Mouse (Mus musculus) liver, adult 2 months (tissue): Measurements from ENCODE around the gene Snhg11. TPM values are rescaled to one million over a fixed set of nuclear protein-coding genes. Genes with fewer than 3 reads are reported as not detected.

Source experiments
- DNase-seq: peaks from one replicate; pipeline ENCODE4 v3.0.0-alpha.2; 2011; ENCODE audit warnings: low read depth, low spot score; ENCODE audit errors: extremely low read depth
- H3K27ac ChIP-seq: fragments of 200-500 bp; replicated peaks from 2 replicates; pipeline ENCODE4 v1.5.1; 2012; ENCODE audit warnings: low read depth, mild to moderate bottlenecking, control low read depth, inconsistent platforms, low read length; ENCODE audit not compliant: insufficient read depth
- H3K27me3 ChIP-seq: fragments of 200-500 bp; 2 replicates; pipeline ENCODE4 v1.6.1; 2012; ENCODE audit warnings: mild to moderate bottlenecking, moderate library complexity, low read length, inconsistent platforms; ENCODE audit not compliant: control insufficient read depth, insufficient read depth
- H3K36me3 ChIP-seq: fragments of 200-500 bp; 2 replicates; pipeline ENCODE4 v1.6.1; 2012; ENCODE audit warnings: low read length, inconsistent platforms; ENCODE audit not compliant: control insufficient read depth, insufficient read depth
- H3K4me1 ChIP-seq: fragments of 200-500 bp; 2 replicates; pipeline ENCODE4 v1.6.1; 2011; ENCODE audit warnings: low read length; ENCODE audit not compliant: control insufficient read depth, insufficient read depth
- H3K4me3 ChIP-seq: fragments of 200-500 bp; 2 replicates; pipeline ENCODE4 v1.5.1; 2011; ENCODE audit warnings: low read depth, mild to moderate bottlenecking, control low read depth, low read length, moderate library complexity; ENCODE audit not compliant: insufficient read depth
- H3K79me2 ChIP-seq: fragments of 200-500 bp; 2 replicates; pipeline ENCODE4 v1.6.1; 2012; ENCODE audit warnings: inconsistent platforms, mild to moderate bottlenecking, low read length, moderate library complexity; ENCODE audit not compliant: control insufficient read depth, insufficient read depth
- H3K9ac ChIP-seq: fragments of 200-500 bp; 2 replicates; pipeline ENCODE4 v1.6.1; 2012; ENCODE audit warnings: low read depth, mild to moderate bottlenecking, control low read depth, inconsistent platforms, low read length
- CTCF ChIP-seq: fragments of 200-500 bp; IDR thresholded peaks from 2 replicates; pipeline ENCODE4 v1.5.1; 2011; ENCODE audit warnings: low read depth, low read length, control low read depth
- POLR2A ChIP-seq: fragments of 200-500 bp; IDR thresholded peaks from 2 replicates; pipeline ENCODE4 v1.6.1; 2011; ENCODE audit warnings: low read length, control low read depth; ENCODE audit not compliant: insufficient read depth; ENCODE audit errors: extremely low read depth
- WGBS: fragments of 180-500 bp; shearing (Covaris S2); methylation state at CpG from one replicate; pipeline ENCODE4 v1.1.7; 2018; 5-methylcytosine and 5-hydroxymethylcytosine counted together
- polyA plus RNA-seq: library from polyadenylated mRNA; depleted of rRNA; stranded (reverse); fragments of >200 nt; gene quantifications from 2 replicates; pipeline ENCODE4 v1.2.3, GENCODE M21; 2012
- total RNA-seq: library from RNA; depleted of rRNA; stranded (reverse); fragments of >200 nt; gene quantifications from 2 replicates; pipeline ENCODE4 v1.2.3, GENCODE M21; 2014

The Snhg11 gene
- total and polyA plus RNA-seq, 2 experiments: 0.92 to 3.5 TPM

- Histone ChIP-seq H3K4me1 (peaks cover 21% of the 10 kb centered on the region), H3K27ac (peak overlapping the region; percentile 85), H3K36me3 (peaks cover 36% of the 10 kb centered on the region), H3K9ac (peak overlapping the region; percentile 82), H3K79me2 (no peaks in the 10 kb centered on the region), H3K4me3 (peak overlapping the region; percentile 90; the same call in 1 of the 2 replicates), H3K27me3 (no peaks in the 10 kb centered on the region)
- DNase-seq: peak; percentile 98
- TF ChIP-seq CTCF (no peak), POLR2A (no peak)
- 19% methylated on average over 12 of the region's 12 CpGs for WGBS
Measured at GRCm38 (mm10) chr2:158359757-158360620, 15.4 kb upstream of the Snhg11 start.

GRCm38 (mm10) chr2:158360873-158361677, 14.4 kb upstream of the Snhg11 start:
- H3K4me1 ChIP-seq: peaks cover 27% of the 10 kb centered on the region
- TF ChIP-seq CTCF (peak; percentile 74), POLR2A (peak; percentile 66; the same call in 1 of the 2 replicates)
- peaks cover 25% of the 10 kb centered on the region for H3K36me3 ChIP-seq
- peak overlapping the region; percentile 85 for H3K27ac ChIP-seq
- peak overlapping the region; percentile 82 for H3K9ac ChIP-seq
- peak overlapping the region; percentile 90 for H3K4me3 ChIP-seq
- no peaks in the 10 kb centered on the region for H3K27me3 ChIP-seq
- WGBS: under 1% methylated on average over 41 of the region's 41 CpGs
- H3K79me2 ChIP-seq: no peaks in the 10 kb centered on the region
- DNase-seq: peak; percentile 79

- peak; percentile 76 for DNase-seq
- Histone ChIP-seq H3K9ac (no peak overlapping the region), H3K36me3 (peaks cover 19% of the 10 kb centered on the region), H3K4me1 (peaks cover 27% of the 10 kb centered on the region), H3K4me3 (peak overlapping the region; percentile 23; the same call in 1 of the 2 replicates), H3K27ac (peak overlapping the region; percentile 57), H3K79me2 (no peaks in the 10 kb centered on the region), H3K27me3 (no peaks in the 10 kb centered on the region)
- 29% methylated on average over 8 of the region's 8 CpGs for WGBS
- TF ChIP-seq CTCF (0 out of 2 replicates have a peak, but pooled peaks have one; percentile 7), POLR2A (no peak)
Measured at GRCm38 (mm10) chr2:158361678-158362320, 13.6 kb upstream of the Snhg11 start.

- Histone ChIP-seq H3K4me1 (peaks cover 19% of the 10 kb centered on the region), H3K4me3 (no peak overlapping the region), H3K79me2 (no peaks in the 10 kb centered on the region), H3K27me3 (no peaks in the 10 kb centered on the region), H3K9ac (no peak overlapping the region), H3K36me3 (peaks cover under 1% of the 10 kb centered on the region; the same call in 1 of the 2 replicates), H3K27ac (no peak overlapping the region)
- DNase-seq: peak; percentile 59
- TF ChIP-seq CTCF: no peak
- no peak for TF ChIP-seq POLR2A
- 72% methylated on average over 4 of the region's 4 CpGs for WGBS
Measured at GRCm38 (mm10) chr2:158364175-158364574, 11.3 kb upstream of the Snhg11 start.

- Histone ChIP-seq H3K79me2 (no peaks in the 10 kb centered on the region), H3K4me3 (no peak overlapping the region), H3K27ac (peak overlapping the region; percentile 72), H3K27me3 (no peaks in the 10 kb centered on the region), H3K36me3 (no peaks in the 10 kb centered on the region), H3K4me1 (peaks cover 12% of the 10 kb centered on the region), H3K9ac (no peak overlapping the region)
- TF ChIP-seq CTCF: no peak
- no peak for TF ChIP-seq POLR2A
- WGBS: 47% methylated on average over 12 of the region's 12 CpGs
- peak; percentile 92 for DNase-seq
Measured at GRCm38 (mm10) chr2:158365099-158365850, 10.2 kb upstream of the Snhg11 start.
